Mouse (Mus musculus): ENCODE measurements around the gene Erbin. TPM values are rescaled to one million over a fixed set of nuclear protein-coding genes. Genes with fewer than 3 reads are reported as not detected.

The Erbin gene
- total and polyA plus RNA-seq, 2 experiments from 2014 or later = 8.5 to 32.5 TPM

DNA sequence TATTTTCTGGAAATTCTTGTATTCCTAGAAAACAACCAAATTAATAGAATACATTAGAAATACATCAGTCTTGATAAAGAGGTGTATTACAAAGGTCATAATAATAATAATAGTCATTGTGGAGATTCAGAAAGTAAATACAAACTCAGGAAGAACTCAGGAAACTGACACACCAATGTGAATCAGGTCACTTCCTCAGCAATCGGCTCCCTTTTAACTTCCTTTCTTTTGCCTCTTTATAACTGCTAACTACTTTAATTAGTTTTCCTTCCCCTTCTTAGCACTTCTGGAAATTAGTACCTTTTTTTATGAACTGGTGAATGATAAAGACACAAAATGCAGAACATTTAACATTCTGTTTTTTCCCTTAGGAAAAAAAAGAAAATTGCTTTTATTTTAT is 51.4 kb downstream of the Erbin start:
- TF ChIP-seq CTCF (IDR thresholded peaks at IDR 0.05; ENCODE audit: low read depth) = no peak
- WGBS = 65% methylated on average over 1 of the region's 1 CpGs
- Histone ChIP-seq H3K4me1 (ENCODE audit: insufficient read depth, low read length) (no peaks in the 10 kb centered on the region), H3K9ac (replicated peaks; ENCODE audit: low read length) (no peak overlapping the region), H3K4me2 (ENCODE audit: low read depth, low read length) (no peak overlapping the region), H3K4me3 (ENCODE audit: low read length) (no peak overlapping the region), H3K9me3 (ENCODE audit: low read length) (no peaks in the 10 kb centered on the region), H3K36me3 (ENCODE audit: insufficient read depth, low read length) (peaks cover 4% of the 10 kb centered on the region; the same call in 1 of the 2 replicates), H3K27ac (no peak overlapping the region), H3K27me3 (ENCODE audit: insufficient read depth, low read length) (no peaks in the 10 kb centered on the region)
- DNase-seq (ENCODE audit: low spot score) (no peak), ATAC-seq (no peak)

DNA sequence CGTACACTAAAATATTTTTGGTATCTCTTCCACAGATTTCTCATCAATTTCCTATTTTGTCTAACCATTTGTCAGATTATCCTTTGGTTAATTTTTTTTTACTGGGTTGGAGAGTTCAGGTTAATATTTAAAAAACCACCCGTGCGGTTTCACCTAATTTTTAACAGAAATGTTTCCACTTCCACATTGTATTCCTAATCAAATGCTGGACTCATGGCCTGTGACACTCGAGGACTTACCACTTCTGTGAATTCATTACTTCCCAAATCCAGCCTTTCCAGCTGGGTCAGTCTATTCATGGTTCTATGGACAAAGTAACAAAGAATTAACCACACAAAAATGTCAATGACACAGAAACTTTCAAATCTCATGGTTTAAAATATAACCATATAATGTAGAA is 58.3 kb downstream of the Erbin start:
- H3K27ac ChIP-seq = no peak overlapping the region
- DNase-seq (ENCODE audit: low spot score) (no peak), ATAC-seq (no peak)
- H3K9ac ChIP-seq (replicated peaks; ENCODE audit: low read length) = no peak overlapping the region
- peaks cover 4% of the 10 kb centered on the region; the same call in 1 of the 2 replicates for H3K36me3 ChIP-seq (ENCODE audit: insufficient read depth, low read length)
- WGBS = 83% methylated on average over 4 of the region's 4 CpGs
- no peak for TF ChIP-seq CTCF (IDR thresholded peaks at IDR 0.05; ENCODE audit: low read depth)
- H3K27me3 ChIP-seq (ENCODE audit: insufficient read depth, low read length) = no peaks in the 10 kb centered on the region
- H3K4me3 ChIP-seq (ENCODE audit: low read length) = no peak overlapping the region
- H3K4me2 ChIP-seq (ENCODE audit: low read depth, low read length) = no peak overlapping the region
- H3K9me3 ChIP-seq (ENCODE audit: low read length) = no peaks in the 10 kb centered on the region
- no peaks in the 10 kb centered on the region for H3K4me1 ChIP-seq (ENCODE audit: insufficient read depth, low read length)

DNA sequence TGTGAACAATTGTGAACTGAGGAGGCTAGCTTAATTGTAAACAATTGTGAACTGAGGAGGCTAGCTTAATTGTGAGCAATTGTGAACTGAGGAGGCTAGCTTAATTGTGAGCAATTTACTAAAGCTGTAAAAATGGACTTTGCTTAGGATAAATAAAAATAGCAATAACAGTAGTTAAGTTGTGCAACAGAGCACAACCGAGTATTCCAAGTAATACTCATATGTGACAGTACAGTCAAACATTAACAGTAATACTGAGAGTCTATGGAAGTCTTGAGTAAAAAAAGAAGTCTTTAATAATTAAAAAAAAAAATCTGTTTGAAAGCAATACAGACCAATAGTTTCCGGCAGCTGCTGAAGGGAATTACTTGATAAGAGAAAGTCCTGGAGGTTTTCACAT is 61.3 kb downstream of the Erbin start:
- no peaks in the 10 kb centered on the region for H3K27me3 ChIP-seq (ENCODE audit: insufficient read depth, low read length)

DNA sequence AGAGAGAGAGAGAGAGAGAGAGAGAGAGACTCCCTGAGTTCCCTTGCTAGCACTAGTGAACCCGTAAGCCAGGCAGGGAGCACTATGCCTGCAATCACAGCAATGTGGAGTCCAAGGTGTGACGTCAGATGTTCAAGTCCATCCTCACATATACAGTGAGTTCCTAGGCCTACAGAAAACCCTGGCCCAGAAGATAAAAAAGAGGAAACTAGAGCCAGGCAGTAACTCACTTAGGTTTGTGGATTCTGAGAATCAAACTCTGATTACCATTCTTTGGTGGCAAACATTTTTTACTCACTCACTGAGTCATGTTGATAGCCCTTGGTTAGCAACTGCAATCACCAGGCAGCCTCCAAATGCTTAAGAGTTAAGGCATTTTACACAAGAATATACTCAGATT is 72.7 kb downstream of the Erbin start:
- Histone ChIP-seq H3K9ac (replicated peaks; ENCODE audit: low read length) (no peak overlapping the region), H3K27ac (no peak overlapping the region), H3K36me3 (ENCODE audit: insufficient read depth, low read length) (no peaks in the 10 kb centered on the region), H3K4me1 (ENCODE audit: insufficient read depth, low read length) (no peaks in the 10 kb centered on the region), H3K9me3 (ENCODE audit: low read length) (no peaks in the 10 kb centered on the region), H3K4me2 (ENCODE audit: low read depth, low read length) (no peak overlapping the region), H3K4me3 (ENCODE audit: low read length) (no peak overlapping the region), H3K27me3 (ENCODE audit: insufficient read depth, low read length) (no peaks in the 10 kb centered on the region)
- DNase-seq (ENCODE audit: low spot score) (no peak), ATAC-seq (no peak)
- no peak for TF ChIP-seq CTCF (IDR thresholded peaks at IDR 0.05; ENCODE audit: low read depth)
- WGBS = 96% methylated on average over 2 of the region's 2 CpGs

More for the DNA sequence above, 61.3 kb downstream of the Erbin start:
- no peak overlapping the region for H3K27ac ChIP-seq
- 88% methylated on average over 2 of the region's 2 CpGs for WGBS
- no peaks in the 10 kb centered on the region for H3K9me3 ChIP-seq (ENCODE audit: low read length)
- H3K9ac ChIP-seq (replicated peaks; ENCODE audit: low read length) = no peak overlapping the region
- TF ChIP-seq CTCF (IDR thresholded peaks at IDR 0.05; ENCODE audit: low read depth) = no peak
- H3K36me3 ChIP-seq (ENCODE audit: insufficient read depth, low read length) = peaks cover 5% of the 10 kb centered on the region; the same call in 1 of the 2 replicates
- DNase-seq (ENCODE audit: low spot score) (no peak), ATAC-seq (no peak)
- H3K4me2 ChIP-seq (ENCODE audit: low read depth, low read length) = no peak overlapping the region
- H3K4me1 ChIP-seq (ENCODE audit: insufficient read depth, low read length) = no peaks in the 10 kb centered on the region
- no peak overlapping the region for H3K4me3 ChIP-seq (ENCODE audit: low read length)

DNA sequence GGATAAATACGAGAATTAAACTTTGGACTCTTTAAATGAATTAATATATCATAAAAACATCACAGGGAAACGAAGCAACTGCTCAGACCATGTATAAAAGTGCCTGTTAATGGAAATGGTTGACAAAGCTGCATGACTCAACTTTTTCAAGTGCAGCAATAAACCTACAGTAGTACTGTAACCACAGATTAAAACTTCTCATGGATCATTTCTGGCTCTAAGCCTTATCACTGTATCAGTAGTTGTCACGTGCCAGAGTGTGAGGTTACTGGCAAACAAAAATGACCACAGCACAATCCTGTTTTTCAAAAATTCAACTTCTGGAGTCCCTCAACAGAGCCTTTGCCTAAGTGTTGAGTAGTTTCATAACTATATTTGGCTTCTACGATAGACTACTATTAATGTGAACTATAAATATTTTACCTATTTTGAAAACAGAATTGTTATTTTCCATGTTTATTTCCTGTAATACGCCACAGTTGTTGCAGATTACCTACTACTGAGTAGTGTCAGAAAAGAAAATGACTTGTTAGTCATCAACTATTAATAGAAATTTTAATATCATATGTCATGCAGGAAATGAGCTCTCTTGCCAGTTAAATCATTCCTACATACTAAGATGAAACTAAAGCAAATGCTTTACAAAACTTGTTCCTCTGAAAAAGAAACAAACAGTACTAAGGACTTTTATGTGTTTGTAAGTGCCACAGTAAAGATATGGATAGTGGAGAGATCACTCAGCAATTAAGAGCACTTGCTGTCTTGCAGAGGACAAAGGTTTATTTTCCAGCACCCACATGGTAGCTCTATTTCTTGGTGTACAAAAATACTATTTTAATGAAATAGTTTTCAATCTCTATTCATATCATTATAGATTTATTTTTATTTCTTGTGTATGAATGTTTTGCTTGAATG is 78.8 kb downstream of the Erbin start:
- peaks cover 29% of the 10 kb centered on the region for H3K36me3 ChIP-seq (ENCODE audit: insufficient read depth, low read length)
- H3K4me1 ChIP-seq (ENCODE audit: insufficient read depth, low read length) = no peaks in the 10 kb centered on the region
- H3K9ac ChIP-seq (replicated peaks; ENCODE audit: low read length) = no peak overlapping the region
- no peaks in the 10 kb centered on the region for H3K27me3 ChIP-seq (ENCODE audit: insufficient read depth, low read length)
- WGBS = 95% methylated on average over 5 of the region's 5 CpGs
- DNase-seq (ENCODE audit: low spot score) = no peak
- no peak overlapping the region for H3K27ac ChIP-seq
- H3K9me3 ChIP-seq (ENCODE audit: low read length) = no peaks in the 10 kb centered on the region
- ATAC-seq = no peak
- TF ChIP-seq CTCF (IDR thresholded peaks at IDR 0.05; ENCODE audit: low read depth) = no peak
- H3K4me3 ChIP-seq (ENCODE audit: low read length) = no peak overlapping the region
- no peak overlapping the region for H3K4me2 ChIP-seq (ENCODE audit: low read depth, low read length)

DNA sequence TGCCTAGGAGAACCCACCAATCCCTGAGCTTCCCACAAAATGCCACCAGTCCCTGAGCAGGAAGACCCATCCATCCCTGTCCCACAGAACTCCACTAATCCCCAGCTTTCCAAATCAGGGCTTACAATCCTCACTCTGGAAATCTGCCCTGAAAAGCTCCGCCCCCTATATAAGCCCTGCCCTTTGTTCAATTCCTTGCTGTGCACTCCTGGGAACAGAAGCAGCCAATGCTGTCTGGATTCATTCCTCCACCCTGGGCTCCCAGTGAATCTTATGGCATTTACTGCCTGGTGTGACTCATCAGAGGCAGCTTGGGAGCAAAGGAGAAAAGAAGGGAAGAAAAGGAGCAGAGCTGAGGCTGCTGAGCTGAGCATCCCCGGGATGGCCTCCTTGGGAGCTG is 81.7 kb downstream of the Erbin start:
- no peaks in the 10 kb centered on the region for H3K9me3 ChIP-seq (ENCODE audit: low read length)
- no peak for TF ChIP-seq CTCF (IDR thresholded peaks at IDR 0.05; ENCODE audit: low read depth)
- H3K27me3 ChIP-seq (ENCODE audit: insufficient read depth, low read length) = no peaks in the 10 kb centered on the region
- DNase-seq (ENCODE audit: low spot score) = no peak
- 79% methylated on average over 2 of the region's 2 CpGs for WGBS
- no peak overlapping the region for H3K4me3 ChIP-seq (ENCODE audit: low read length)
- H3K9ac ChIP-seq (replicated peaks; ENCODE audit: low read length) = no peak overlapping the region
- H3K4me2 ChIP-seq (ENCODE audit: low read depth, low read length) = no peak overlapping the region
- no peak overlapping the region for H3K27ac ChIP-seq
- peaks cover 42% of the 10 kb centered on the region for H3K36me3 ChIP-seq (ENCODE audit: insufficient read depth, low read length)
- no peak for ATAC-seq
- H3K4me1 ChIP-seq (ENCODE audit: insufficient read depth, low read length) = no peaks in the 10 kb centered on the region

DNA sequence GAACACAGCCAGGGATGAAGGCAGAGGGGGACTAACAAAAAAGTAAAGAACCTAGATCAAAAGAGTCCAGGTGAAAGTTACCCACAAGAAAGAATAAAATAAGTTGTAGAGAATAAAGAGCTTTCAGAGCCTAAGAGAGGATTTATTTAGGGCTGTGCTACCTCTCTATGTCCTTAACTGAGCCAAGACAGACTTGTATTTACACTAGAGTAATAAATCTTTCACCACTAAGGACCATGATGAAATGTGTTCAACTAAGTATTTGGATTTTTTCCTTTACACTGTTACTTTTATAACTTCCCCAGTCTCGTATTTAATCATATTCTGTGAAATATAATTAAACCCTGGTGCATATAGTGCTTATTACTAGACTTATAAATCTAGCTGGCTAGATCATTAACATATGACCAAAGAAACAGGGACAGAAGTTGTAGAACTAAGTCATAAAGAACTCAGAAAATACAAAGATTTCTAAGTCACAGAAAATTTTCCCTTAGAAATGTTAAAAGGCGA is 90.6 kb downstream of the Erbin start:
- Histone ChIP-seq H3K27me3 (ENCODE audit: insufficient read depth, low read length) (no peaks in the 10 kb centered on the region), H3K9me3 (ENCODE audit: low read length) (no peaks in the 10 kb centered on the region), H3K4me2 (ENCODE audit: low read depth, low read length) (no peak overlapping the region), H3K27ac (no peak overlapping the region), H3K36me3 (ENCODE audit: insufficient read depth, low read length) (peaks cover 10% of the 10 kb centered on the region; the same call in 1 of the 2 replicates), H3K9ac (replicated peaks; ENCODE audit: low read length) (no peak overlapping the region), H3K4me3 (ENCODE audit: low read length) (no peak overlapping the region), H3K4me1 (ENCODE audit: insufficient read depth, low read length) (no peaks in the 10 kb centered on the region)
- WGBS = 94% methylated on average over 2 of the region's 2 CpGs
- DNase-seq (ENCODE audit: low spot score) (no peak), ATAC-seq (no peak)
- TF ChIP-seq CTCF (IDR thresholded peaks at IDR 0.05; ENCODE audit: low read depth) = no peak
